Mouse (Mus musculus) MEL (cell line): ENCODE measurements around the gene Boc.

Experiments used
- HCFC1 ChIP-seq: IDR thresholded peaks from 2 replicates; pipeline ENCODE4 v1.6.1; 2012; ENCODE audit warnings: low read depth, mild to moderate bottlenecking, inconsistent platforms, low read length, improper control_type of control experiment, moderate library complexity
- JUND ChIP-seq: IDR thresholded peaks from 2 replicates; pipeline ENCODE4 v1.6.1; 2011; ENCODE audit warnings: low read depth, mild to moderate bottlenecking, improper control_type of control experiment, low read length
- TBP ChIP-seq: IDR thresholded peaks from 2 replicates; pipeline ENCODE4 v1.8.0; 2011; ENCODE audit warnings: low read depth, low read length, improper control_type of control experiment

DNA sequence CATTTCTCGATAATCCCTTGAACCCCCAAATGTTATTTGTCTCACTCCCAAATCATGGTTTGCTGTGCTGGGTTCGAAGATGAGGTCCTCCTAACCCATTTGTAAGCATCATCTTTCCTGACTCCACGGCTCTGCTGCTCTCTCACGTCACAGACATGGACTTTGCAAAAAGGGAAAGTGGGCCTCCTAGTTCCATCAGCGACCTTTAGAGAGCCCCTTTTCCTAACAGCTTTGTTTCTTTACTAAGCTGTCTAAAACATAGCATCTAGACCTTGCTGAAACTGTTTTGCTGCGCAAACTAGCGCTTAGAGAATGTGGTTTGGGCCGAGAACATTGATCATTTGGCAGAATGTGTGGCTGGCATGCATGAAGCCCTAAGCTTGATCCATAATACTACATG is 19.1 kb downstream of the Boc start:
- TF ChIP-seq TBP: no peak
- no peak for TF ChIP-seq JUND
- TF ChIP-seq HCFC1: no peak
